Mouse (Mus musculus): ENCODE data around the gene Gnl2. TPM values are rescaled to one million over a fixed set of nuclear protein-coding genes. Genes with fewer than 3 reads are reported as not detected.

Gnl2 gene
- polyA plus RNA-seq, 1 experiment from 2014 or later: 66.1 TPM

GRCm38 (mm10) chr4:124990325-124990724 lies 26.1 kb upstream of the Gnl2 start:
- Histone ChIP-seq H3K27ac (peak overlapping the region; percentile 47), H3K9ac (ENCODE audit: low read depth, low read length) (no peak overlapping the region), H3K9me3 (replicated peaks; ENCODE audit: low read length) (no peaks in the 10 kb centered on the region), H3K4me1 (replicated peaks; ENCODE audit: insufficient read depth, low read length) (peaks cover 6% of the 10 kb centered on the region; the same call in 1 of the 2 replicates), H3K4me3 (replicated peaks; ENCODE audit: low read depth, low read length) (0 out of 2 replicates have a peak overlapping the region, but pooled peaks have one; percentile 4), H3K36me3 (ENCODE audit: insufficient read depth, low read length) (no peaks in the 10 kb centered on the region), H3K27me3 (ENCODE audit: insufficient read depth, low read length) (peaks cover 17% of the 10 kb centered on the region; the same call in 1 of the 2 replicates), H3K4me2 (ENCODE audit: low read length) (peak overlapping the region; percentile 39)
- 2% methylated on average over 7 of the region's 7 CpGs for WGBS
- ATAC-seq (replicated peaks; ENCODE audit: low FRiP score, low read depth): no peak
- DNase-seq (ENCODE audit: low spot score): no peak
- TF ChIP-seq CTCF (IDR thresholded peaks at IDR 0.05; ENCODE audit: low read depth): no peak

GRCm38 (mm10) chr4:124997479-124998147 lies 18.8 kb upstream of the Gnl2 start:
- Histone ChIP-seq H3K4me2 (ENCODE audit: low read length) (no peak overlapping the region), H3K9ac (ENCODE audit: low read depth, low read length) (no peak overlapping the region), H3K4me3 (replicated peaks; ENCODE audit: low read depth, low read length) (no peak overlapping the region), H3K36me3 (ENCODE audit: insufficient read depth, low read length) (no peaks in the 10 kb centered on the region), H3K4me1 (replicated peaks; ENCODE audit: insufficient read depth, low read length) (no peaks in the 10 kb centered on the region), H3K27me3 (ENCODE audit: insufficient read depth, low read length) (no peaks in the 10 kb centered on the region), H3K9me3 (replicated peaks; ENCODE audit: low read length) (no peaks in the 10 kb centered on the region), H3K27ac (no peak overlapping the region)
- no peak for ATAC-seq (replicated peaks; ENCODE audit: low FRiP score, low read depth)
- no peak for TF ChIP-seq CTCF (IDR thresholded peaks at IDR 0.05; ENCODE audit: low read depth)
- DNase-seq (ENCODE audit: low spot score): no peak
- 80% methylated on average over 8 of the region's 10 CpGs for WGBS

- H3K9ac ChIP-seq (ENCODE audit: low read depth, low read length): no peak overlapping the region
- H3K36me3 ChIP-seq (ENCODE audit: insufficient read depth, low read length): no peaks in the 10 kb centered on the region
- H3K9me3 ChIP-seq (replicated peaks; ENCODE audit: low read length): no peaks in the 10 kb centered on the region
- 0 out of 2 replicates have a peak, but pooled peaks cover 2% of the 10 kb centered on the region for H3K4me1 ChIP-seq (replicated peaks; ENCODE audit: insufficient read depth, low read length)
- ATAC-seq (replicated peaks; ENCODE audit: low FRiP score, low read depth) (no peak), DNase-seq (ENCODE audit: low spot score) (no peak)
- TF ChIP-seq CTCF (IDR thresholded peaks at IDR 0.05; ENCODE audit: low read depth): no peak
- no peaks in the 10 kb centered on the region for H3K27me3 ChIP-seq (ENCODE audit: insufficient read depth, low read length)
- no peak overlapping the region for H3K4me2 ChIP-seq (ENCODE audit: low read length)
- no peak overlapping the region for H3K4me3 ChIP-seq (replicated peaks; ENCODE audit: low read depth, low read length)
- no peak overlapping the region for H3K27ac ChIP-seq
- WGBS: 82% methylated on average over 3 of the region's 3 CpGs
Measured at GRCm38 (mm10) chr4:124999548-124999947, 16.8 kb upstream of the Gnl2 start.

GRCm38 (mm10) chr4:125002978-125003377 lies 13.4 kb upstream of the Gnl2 start:
- Histone ChIP-seq H3K36me3 (ENCODE audit: insufficient read depth, low read length) (no peaks in the 10 kb centered on the region), H3K9ac (ENCODE audit: low read depth, low read length) (no peak overlapping the region), H3K27me3 (ENCODE audit: insufficient read depth, low read length) (no peaks in the 10 kb centered on the region), H3K4me2 (ENCODE audit: low read length) (no peak overlapping the region), H3K4me1 (replicated peaks; ENCODE audit: insufficient read depth, low read length) (0 out of 2 replicates have a peak, but pooled peaks cover 2% of the 10 kb centered on the region), H3K4me3 (replicated peaks; ENCODE audit: low read depth, low read length) (no peak overlapping the region), H3K9me3 (replicated peaks; ENCODE audit: low read length) (no peaks in the 10 kb centered on the region), H3K27ac (no peak overlapping the region)
- DNase-seq (ENCODE audit: low spot score) (no peak), ATAC-seq (replicated peaks; ENCODE audit: low FRiP score, low read depth) (no peak)
- TF ChIP-seq CTCF (IDR thresholded peaks at IDR 0.05; ENCODE audit: low read depth): no peak
- WGBS: 32% methylated on average over 8 of the region's 8 CpGs

GRCm38 (mm10) chr4:125004886-125005285 lies 11.5 kb upstream of the Gnl2 start:
- Histone ChIP-seq H3K9ac (ENCODE audit: low read depth, low read length) (no peak overlapping the region), H3K9me3 (replicated peaks; ENCODE audit: low read length) (no peaks in the 10 kb centered on the region), H3K4me1 (replicated peaks; ENCODE audit: insufficient read depth, low read length) (0 out of 2 replicates have a peak, but pooled peaks cover 2% of the 10 kb centered on the region), H3K36me3 (ENCODE audit: insufficient read depth, low read length) (no peaks in the 10 kb centered on the region), H3K4me3 (replicated peaks; ENCODE audit: low read depth, low read length) (no peak overlapping the region), H3K4me2 (ENCODE audit: low read length) (no peak overlapping the region), H3K27me3 (ENCODE audit: insufficient read depth, low read length) (no peaks in the 10 kb centered on the region), H3K27ac (no peak overlapping the region)
- TF ChIP-seq CTCF (IDR thresholded peaks at IDR 0.05; ENCODE audit: low read depth): no peak
- DNase-seq (ENCODE audit: low spot score): no peak
- ATAC-seq (replicated peaks; ENCODE audit: low FRiP score, low read depth): no peak
- 25% methylated on average over 12 of the region's 12 CpGs for WGBS

GRCm38 (mm10) chr4:125007460-125007859 lies 8.9 kb upstream of the Gnl2 start:
- ATAC-seq (replicated peaks; ENCODE audit: low FRiP score, low read depth): no peak
- H3K27ac ChIP-seq: no peak overlapping the region
- no peaks in the 10 kb centered on the region for H3K9me3 ChIP-seq (replicated peaks; ENCODE audit: low read length)
- 0 out of 2 replicates have a peak, but pooled peaks cover 2% of the 10 kb centered on the region for H3K4me1 ChIP-seq (replicated peaks; ENCODE audit: insufficient read depth, low read length)
- TF ChIP-seq CTCF (IDR thresholded peaks at IDR 0.05; ENCODE audit: low read depth): no peak
- no peaks in the 10 kb centered on the region for H3K36me3 ChIP-seq (ENCODE audit: insufficient read depth, low read length)
- DNase-seq (ENCODE audit: low spot score): no peak
- no peak overlapping the region for H3K9ac ChIP-seq (ENCODE audit: low read depth, low read length)
- no peak overlapping the region for H3K4me2 ChIP-seq (ENCODE audit: low read length)
- no peaks in the 10 kb centered on the region for H3K27me3 ChIP-seq (ENCODE audit: insufficient read depth, low read length)
- H3K4me3 ChIP-seq (replicated peaks; ENCODE audit: low read depth, low read length): no peak overlapping the region
- WGBS: 40% methylated on average over 15 of the region's 15 CpGs

Data from kidney, postnatal 0 days (tissue).